ENCODE assay signal across 8 mouse cellular contexts in the genomic region with DNA sequence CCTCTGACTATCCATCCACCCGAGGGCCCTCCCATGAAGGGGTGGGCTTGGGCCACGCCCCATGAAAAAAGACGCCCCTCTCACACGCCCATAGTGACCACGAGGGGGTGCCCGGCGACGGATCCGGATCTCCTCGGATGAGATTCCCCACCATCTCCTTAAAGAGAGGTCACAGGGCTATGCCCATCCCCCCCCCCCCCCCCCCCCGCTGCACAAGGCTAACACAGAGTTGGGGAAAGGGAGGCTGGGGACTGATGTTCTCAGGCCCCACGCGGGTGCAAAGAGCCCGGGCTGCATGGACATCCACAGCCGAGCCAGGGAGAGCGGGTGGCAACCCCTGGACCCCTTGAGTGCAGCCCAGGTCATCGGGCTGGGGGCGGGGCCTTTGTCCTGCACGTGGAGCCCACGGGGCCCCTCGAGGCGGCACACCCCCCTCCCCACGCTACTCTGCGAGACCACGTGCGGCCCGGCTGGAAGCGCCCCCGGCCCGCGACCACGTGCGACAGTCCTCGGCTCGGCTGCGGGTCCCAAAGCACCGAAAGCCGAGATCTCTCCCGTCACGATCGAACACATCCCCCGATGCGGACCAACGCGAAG. TPM values are rescaled to one million over a fixed set of nuclear protein-coding genes. Genes with fewer than 3 reads are reported as not detected.
DNase-seq lines count a peak whose midpoint lies in the region; ATAC-seq and TF ChIP-seq lines count a peak whose summit lies in the region.

No protein-coding gene starts in this region.

- peaks cover 45% of the 10 kb centered on the region for H3K79me2 ChIP-seq in MEL (ENCODE audit: control insufficient read depth, insufficient read depth, low read length, poor library complexity)

- intact Hi-C loops in heart, postnatal 25 days (cut with DNase I): loop anchor here (5.0 kb wide), 1 partner anchor 142 kb away; a partner anchor contains a TSS

- H3K27me3 ChIP-seq in MEL (ENCODE audit: control insufficient read depth in 1 of 2, insufficient read depth in 2 of 2, low read length in 2 of 2): no peaks in the 10 kb centered on the region
- no peaks in the 10 kb centered on the region for H3K27me3 ChIP-seq in forebrain, embryonic 12.5 days
- no peaks in the 10 kb centered on the region for H3K27me3 ChIP-seq in lung, postnatal 0 days (replicated peaks; ENCODE audit: insufficient read depth, low read length)

- peak; percentile 18 for ATAC-seq in forebrain, embryonic 12.5 days (ENCODE audit: low FRiP score)
- peak; percentile 2; the same call in 1 of the 2 replicates for ATAC-seq in lung, postnatal 0 days

- peak overlapping the region; percentile 99 for H3K9ac ChIP-seq in MEL (ENCODE audit: control insufficient read depth, low read depth, low read length, poor library complexity, severe bottlenecking)
- peak overlapping the region; percentile 97 for H3K9ac ChIP-seq in forebrain, embryonic 12.5 days
- peak overlapping the region; percentile 41 for H3K9ac ChIP-seq in lung, postnatal 0 days (replicated peaks; ENCODE audit: low read depth)

- under 1% methylated on average over 44 of the region's 45 CpGs for WGBS in forebrain, embryonic 12.5 days
- 1% methylated on average over 31 of the region's 45 CpGs for WGBS in lung, postnatal 0 days

- peaks cover 0 to 11% of the 10 kb centered on the region in 2 experiments; a peak in 3 of 4 replicates for H3K4me1 ChIP-seq in MEL (ENCODE audit: control insufficient read depth in 1 of 2, insufficient read depth in 2 of 2, low read length in 2 of 2)
- H3K4me1 ChIP-seq in forebrain, embryonic 12.5 days: peaks cover 43% of the 10 kb centered on the region
- H3K4me1 ChIP-seq in lung, postnatal 0 days (ENCODE audit: insufficient read depth, low read depth, low read length): no peaks in the 10 kb centered on the region; the same call in 1 of the 2 replicates

- peak in 2 of 3 experiments; percentile 32 to 51; a peak in 3 of 6 replicates for TF ChIP-seq CTCF in MEL (IDR thresholded peaks at IDR 0.05 in 2 of 3, conservative IDR thresholded peaks at IDR 0.05 in 1 of 3; ENCODE audit: control insufficient read depth in 1 of 3, insufficient read depth in 1 of 3, low read depth in 2 of 3, low read length in 3 of 3, poor library complexity in 1 of 3, severe bottlenecking in 1 of 3)
- peak; percentile 47; the same call in 1 of the 2 replicates for TF ChIP-seq CTCF in brain, embryonic 14.5 days (IDR thresholded peaks at IDR 0.05; ENCODE audit: borderline replicate concordance, extremely low read depth, insufficient read depth, insufficient read length)
- TF ChIP-seq CTCF in lung, postnatal 0 days (IDR thresholded peaks at IDR 0.05): peak; percentile 55

- no peak for TF ChIP-seq EP300 in MEL (IDR thresholded peaks at IDR 0.05; ENCODE audit: low read depth in 1 of 2, low read length in 2 of 2)
- no peak for TF ChIP-seq EP300 in lung, postnatal 0 days (IDR thresholded peaks at IDR 0.05)

- H3K36me3 ChIP-seq in MEL (ENCODE audit: control insufficient read depth in 1 of 2, insufficient read depth in 2 of 2, low read length in 2 of 2): peaks cover 9 to 10% of the 10 kb centered on the region in 2 experiments
- peaks cover 36% of the 10 kb centered on the region for H3K36me3 ChIP-seq in forebrain, embryonic 12.5 days (replicated peaks)
- 0 out of 2 replicates have a peak, but pooled peaks cover 6% of the 10 kb centered on the region for H3K36me3 ChIP-seq in lung, postnatal 0 days (ENCODE audit: insufficient read depth, low read length)

- DNase-seq in MEL (ENCODE audit: low read depth, low spot score): peak; percentile 74
- DNase-seq in brain, embryonic 14.5 days (ENCODE audit: low read depth): peak; percentile 81
- DNase-seq in heart, postnatal 25 days (ENCODE audit: low spot score): peak; percentile 67
- DNase-seq in layer of hippocampus, postnatal 10 days (ENCODE audit: low spot score in 2 of 2): peak; percentile 61 to 71
- DNase-seq in lung, postnatal 0 days (ENCODE audit: low spot score): peak; percentile 76
- peak; percentile 83 for DNase-seq in retina, embryonic 14.5 days (ENCODE audit: low spot score)
- peak; percentile 88 for DNase-seq in yolk sac, embryonic 10.5 days (ENCODE audit: low spot score)

- TF ChIP-seq RAD21 in MEL (IDR thresholded peaks at IDR 0.05; ENCODE audit: low read depth, low read length): no peak

- no peak for TF ChIP-seq POLR2A in MEL (IDR thresholded peaks at IDR 0.05; ENCODE audit: control insufficient read depth in 1 of 2, insufficient read depth in 1 of 2, low read depth in 1 of 2, low read length in 2 of 2, poor library complexity in 1 of 2)
- TF ChIP-seq POLR2A in brain, embryonic 14.5 days (IDR thresholded peaks at IDR 0.05; ENCODE audit: borderline replicate concordance, extremely low read depth, insufficient read depth, insufficient read length, poor library complexity, severe bottlenecking): no peak

- H3K9me3 ChIP-seq in MEL (replicated peaks; ENCODE audit: insufficient read depth, low read length): no peaks in the 10 kb centered on the region
- no peaks in the 10 kb centered on the region for H3K9me3 ChIP-seq in forebrain, embryonic 12.5 days
- H3K9me3 ChIP-seq in lung, postnatal 0 days (ENCODE audit: low read length): no peaks in the 10 kb centered on the region

- peak overlapping the region; percentile 68 for H3K4me2 ChIP-seq in forebrain, embryonic 12.5 days
- H3K4me2 ChIP-seq in lung, postnatal 0 days (replicated peaks; ENCODE audit: low read depth, low read length): peak overlapping the region; percentile 72

- H3K27ac ChIP-seq in MEL (ENCODE audit: control insufficient read depth, low read depth, low read length): peak overlapping the region; percentile 86
- H3K27ac ChIP-seq in forebrain, embryonic 12.5 days: peak overlapping the region; percentile 93
- peak overlapping the region; percentile 80 for H3K27ac ChIP-seq in lung, postnatal 0 days (ENCODE audit: low read length)

- H3K4me3 ChIP-seq in MEL (ENCODE audit: control insufficient read depth in 1 of 2, insufficient read depth in 1 of 2, low read depth in 2 of 2, low read length in 2 of 2): peak overlapping the region; percentile 72 to 99
- peak overlapping the region; percentile 96 for H3K4me3 ChIP-seq in forebrain, embryonic 12.5 days (replicated peaks)
- H3K4me3 ChIP-seq in lung, postnatal 0 days (ENCODE audit: low read depth, low read length): peak overlapping the region; percentile 64

TF ChIP-seq in MEL, 35 proteins besides CTCF, POLR2A, EP300 and RAD21 (continues in another document):
- peak; percentile 94 for TF ChIP-seq MAX (IDR thresholded peaks at IDR 0.05; ENCODE audit: low read length)
- TF ChIP-seq MYC (IDR thresholded peaks at IDR 0.05; ENCODE audit: low read depth, low read length): peak; percentile 93
- TF ChIP-seq CHD1 (IDR thresholded peaks at IDR 0.05; ENCODE audit: low read depth, low read length): 0 out of 2 replicates have a peak, but pooled peaks have one; percentile 47
- no peak for TF ChIP-seq ZKSCAN1 (IDR thresholded peaks at IDR 0.05; ENCODE audit: low read depth, low read length)

RNA-seq across cellular contexts. Expression of a gene that starts 0.7 kb away (rescaled TPM):
- total RNA-seq in MEL (2012; rRNA removed): 317 and 339 TPM in 2 replicates
- 100 to 1,000 TPM; 254 to 715 TPM for polyA plus RNA-seq in MEL (2012; ENCODE audit: insufficient read depth in 1 of 2, insufficient read length in 2 of 2, low read depth in 1 of 2, low replicate concordance in 2 of 2, missing spikeins in 1 of 2)
- 824 and 992 TPM in 2 replicates for polyA plus RNA-seq in brain, embryonic 14.5 days (2012; rRNA removed)
- 585 and 631 TPM in 2 replicates for polyA plus RNA-seq in forebrain, embryonic 12.5 days (2016; fragmentation: Nextera tagmentation; extraction: Ambion mirVana)
- total RNA-seq in heart, postnatal 25 days (2021): 100 to 1,000 TPM; 105 to 111 TPM
- 100 to 1,000 TPM; 232 to 248 TPM for total RNA-seq in layer of hippocampus, postnatal 10 days (2021)
- polyA plus RNA-seq in lung, postnatal 0 days (2015; fragmentation: Nextera tagmentation; extraction: Ambion mirVana): 146 and 159 TPM in 2 replicates

RNA-seq across cellular contexts. Expression of a gene that starts 11.0 kb away (rescaled TPM):
- total RNA-seq in MEL (2012; rRNA removed): 0.20 and 0.35 TPM in 2 replicates
- polyA plus RNA-seq in MEL (2012; ENCODE audit: insufficient read depth in 1 of 2, insufficient read length in 2 of 2, low read depth in 1 of 2, low replicate concordance in 2 of 2, missing spikeins in 1 of 2): under 1 TPM in 1 of 2 experiments, not detected in 1; 0.81 TPM
- polyA plus RNA-seq in brain, embryonic 14.5 days (2012; rRNA removed): 102 and 135 TPM in 2 replicates
- 35.1 and 38.1 TPM in 2 replicates for polyA plus RNA-seq in forebrain, embryonic 12.5 days (2016; fragmentation: Nextera tagmentation; extraction: Ambion mirVana)
- total RNA-seq in heart, postnatal 25 days (2021): 1 to 10 TPM; 2.7 to 3.1 TPM
- total RNA-seq in layer of hippocampus, postnatal 10 days (2021): 100 to 1,000 TPM in 1 of 2 experiments, 10 to 100 TPM in 1; 99.2 to 101 TPM
- polyA plus RNA-seq in lung, postnatal 0 days (2015; fragmentation: Nextera tagmentation; extraction: Ambion mirVana): 5.4 and 5.6 TPM in 2 replicates

RNA-seq across cellular contexts. Expression of a gene that starts 11.8 kb away (rescaled TPM):
- total RNA-seq in MEL (2012; rRNA removed): 78.6 and 83.4 TPM in 2 replicates
- polyA plus RNA-seq in MEL (2012; ENCODE audit: insufficient read depth in 1 of 2, insufficient read length in 2 of 2, low read depth in 1 of 2, low replicate concordance in 2 of 2, missing spikeins in 1 of 2): 10 to 100 TPM in 1 of 2 experiments, not detected in 1; 82.1 TPM
- polyA plus RNA-seq in brain, embryonic 14.5 days (2012; rRNA removed): 84.4 and 130 TPM in 2 replicates
- polyA plus RNA-seq in forebrain, embryonic 12.5 days (2016; fragmentation: Nextera tagmentation; extraction: Ambion mirVana): 72.4 and 73.0 TPM in 2 replicates
- 10 to 100 TPM; 28.3 to 30.9 TPM for total RNA-seq in heart, postnatal 25 days (2021)
- total RNA-seq in layer of hippocampus, postnatal 10 days (2021): 10 to 100 TPM; 38.1 to 42.5 TPM
- polyA plus RNA-seq in lung, postnatal 0 days (2015; fragmentation: Nextera tagmentation; extraction: Ambion mirVana): 90.4 and 96.5 TPM in 2 replicates

RNA-seq across cellular contexts. Expression of a gene that starts 12.8 kb away (rescaled TPM):
- 13.4 and 16.6 TPM in 2 replicates for total RNA-seq in MEL (2012; rRNA removed)
- 10 to 100 TPM in 1 of 2 experiments, not detected in 1; 24.6 TPM for polyA plus RNA-seq in MEL (2012; ENCODE audit: insufficient read depth in 1 of 2, insufficient read length in 2 of 2, low read depth in 1 of 2, low replicate concordance in 2 of 2, missing spikeins in 1 of 2)
- 20.5 and 33.9 TPM in 2 replicates for polyA plus RNA-seq in brain, embryonic 14.5 days (2012; rRNA removed)
- polyA plus RNA-seq in forebrain, embryonic 12.5 days (2016; fragmentation: Nextera tagmentation; extraction: Ambion mirVana): 57.8 and 66.4 TPM in 2 replicates
- 10 to 100 TPM; 10.2 to 11.2 TPM for total RNA-seq in heart, postnatal 25 days (2021)
- 1 to 10 TPM; 5.4 to 5.5 TPM for total RNA-seq in layer of hippocampus, postnatal 10 days (2021)
- polyA plus RNA-seq in lung, postnatal 0 days (2015; fragmentation: Nextera tagmentation; extraction: Ambion mirVana): 29.0 and 33.2 TPM in 2 replicates

RNA-seq across cellular contexts. Expression of a gene that starts 30.5 kb away (rescaled TPM):
- total RNA-seq in MEL (2012; rRNA removed): 17.7 and 18.3 TPM in 2 replicates
- 10 to 100 TPM; 34.4 to 81.5 TPM for polyA plus RNA-seq in MEL (2012; ENCODE audit: insufficient read depth in 1 of 2, insufficient read length in 2 of 2, low read depth in 1 of 2, low replicate concordance in 2 of 2, missing spikeins in 1 of 2)
- 125 and 147 TPM in 2 replicates for polyA plus RNA-seq in brain, embryonic 14.5 days (2012; rRNA removed)
- 47.4 and 52.0 TPM in 2 replicates for polyA plus RNA-seq in forebrain, embryonic 12.5 days (2016; fragmentation: Nextera tagmentation; extraction: Ambion mirVana)
- total RNA-seq in heart, postnatal 25 days (2021): 10 to 100 TPM; 45.5 to 49.7 TPM
- 100 to 1,000 TPM; 141 to 145 TPM for total RNA-seq in layer of hippocampus, postnatal 10 days (2021)
- polyA plus RNA-seq in lung, postnatal 0 days (2015; fragmentation: Nextera tagmentation; extraction: Ambion mirVana): 18.1 and 20.5 TPM in 2 replicates

Comparison
In these comparisons a context has a peak if more than half of its experiments do, and no peak if none do; other contexts are left out.
1. Peak in every context shown above with its lines: DNase-seq, ATAC-seq, H3K4me3 ChIP-seq and H3K27ac ChIP-seq.
2. H3K9ac ChIP-seq: peak in every context shown above with its lines; median percentile 99 in MEL; 97 in forebrain, embryonic 12.5 days; 41 in lung, postnatal 0 days.